Comparison of ENCODE assay signal across 11 mouse cellular contexts in genomic region chr6:149343802-149344201, GRCm38 (mm10). TPM values are rescaled to one million over a fixed set of nuclear protein-coding genes. Genes with fewer than 3 reads are reported as not detected.
A peak's percentile ranks its signal among the peaks of the same experiment; 100 is the strongest.
DNase-seq lines count a peak whose midpoint lies in the region; ATAC-seq lines count a peak whose summit lies in the region.
"Had no signal": no experiment of that assay in that cellular context is flagged by ENCODE, and none has a peak within 500 bp of the region (broad histone marks: within the 10 kb centered on the region; RNA-seq: fewer than 3 reads in every experiment).

No protein-coding gene starts in this region.

- H3K4me1 ChIP-seq in kidney, embryonic 15.5 days, result no peaks in the 10 kb centered on the region
- H3K4me1 ChIP-seq: forebrain, embryonic 12.5 days had no signal

- H3K4me3 ChIP-seq in kidney, embryonic 15.5 days (replicated peaks), result no peak overlapping the region
- H3K4me3 ChIP-seq: forebrain, embryonic 12.5 days had no signal

- H3K27me3 ChIP-seq in kidney, embryonic 15.5 days, result no peaks in the 10 kb centered on the region
- H3K27me3 ChIP-seq: forebrain, embryonic 12.5 days had no signal

- no peak overlapping the region for H3K4me2 ChIP-seq in kidney, embryonic 15.5 days
- H3K4me2 ChIP-seq: forebrain, embryonic 12.5 days had no signal

- H3K9me3 ChIP-seq in kidney, embryonic 15.5 days (replicated peaks), result 0 out of 2 replicates have a peak, but pooled peaks cover 10% of the 10 kb centered on the region

- peak; percentile 73 for ATAC-seq in kidney, embryonic 15.5 days (replicated peaks; ENCODE audit: low FRiP score)

- no peaks in the 10 kb centered on the region for H3K36me3 ChIP-seq in kidney, embryonic 15.5 days
- H3K36me3 ChIP-seq: forebrain, embryonic 12.5 days had no signal

- peak overlapping the region; percentile 9; the same call in 1 of the 2 replicates for H3K27ac ChIP-seq in kidney, embryonic 15.5 days
- H3K27ac ChIP-seq: forebrain, embryonic 12.5 days; liver, embryonic 14.5 days had no signal

- DNase-seq in cerebellum, postnatal 10 days, result peak; percentile 6
- no peak for DNase-seq in cerebellum, postnatal 25 days
- DNase-seq in thymus, postnatal 25 days, result peak; percentile 11
- no peak for DNase-seq in thymus, adult 18-20 months
- no peak for DNase-seq in gastrocnemius, adult 18-20 months (ENCODE audit: low spot score)
- no peak for DNase-seq in layer of hippocampus, adult 9-11 months
- no peak for DNase-seq in cerebellum, postnatal 36 days
- DNase-seq: adrenal gland, adult 8-10 months had no signal

- WGBS in kidney, embryonic 15.5 days, result 28% methylated on average over 2 of the region's 2 CpGs

- no peak overlapping the region for H3K9ac ChIP-seq in kidney, embryonic 15.5 days
- H3K9ac ChIP-seq: forebrain, embryonic 12.5 days; liver, embryonic 14.5 days had no signal

RNA-seq across cellular contexts. Expression of gene Resf1, which starts 34.6 kb away (rescaled TPM):
- polyA plus RNA-seq in kidney, embryonic 15.5 days (2015; fragmentation: Nextera tagmentation; extraction: Ambion mirVana), result 54.9 and 61.5 TPM in 2 replicates
- 10 to 100 TPM; 11.3 to 13.1 TPM for total RNA-seq in gastrocnemius, adult 18-20 months (2021)

Comparison
In these comparisons a context has a peak if more than half of its experiments do, and no peak if none do; other contexts are left out.
1. DNase-seq: peak in cerebellum, postnatal 10 days (2 of 2) and thymus, postnatal 25 days (single experiment); none in cerebellum, postnatal 25 days (0 of 2), thymus, adult 18-20 months (0 of 2), gastrocnemius, adult 18-20 months (single experiment), layer of hippocampus, adult 9-11 months (single experiment) and cerebellum, postnatal 36 days (0 of 2).